Mouse (Mus musculus): ENCODE measurements at regions not wholly inside any gene's neighbourhood (a gene's known extent, or its start where the extent isn't known, plus 50 kb on each side); places are given as distances from the start of the nearest gene placed in this dataset.

DNA sequence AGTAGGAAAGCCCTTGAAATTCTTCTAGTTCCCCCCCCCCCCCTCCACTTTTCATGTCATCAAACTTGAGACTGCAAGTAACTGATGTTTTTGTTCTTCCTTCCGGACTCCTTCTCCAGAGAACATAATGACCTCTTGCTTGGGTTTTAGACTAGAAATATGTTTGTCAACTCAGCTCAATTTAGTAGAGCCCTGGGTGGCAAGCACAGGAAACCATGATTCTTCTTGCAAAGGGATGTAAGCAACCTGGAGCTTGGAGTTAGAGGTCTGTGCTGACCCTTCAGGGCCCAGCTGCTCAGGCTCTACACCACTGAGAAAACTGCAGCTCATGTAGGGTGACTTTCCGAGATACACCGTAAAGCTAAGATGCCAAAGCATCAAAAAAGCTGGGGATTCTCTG is 127.2 kb upstream of the Meis1 start:
- DNase-seq (ENCODE audit: low spot score) (no peak), ATAC-seq (ENCODE audit: low FRiP score, low read depth) (no peak)
- H3K27me3 ChIP-seq (ENCODE audit: control insufficient read depth, insufficient read depth, low read length), result no peaks in the 10 kb centered on the region
- 83% methylated on average over 3 of the region's 3 CpGs for WGBS
- H3K4me1 ChIP-seq (ENCODE audit: control insufficient read depth, insufficient read depth, low read length), result peaks cover 5% of the 10 kb centered on the region
- H3K36me3 ChIP-seq (ENCODE audit: control insufficient read depth, insufficient read depth, low read length), result no peaks in the 10 kb centered on the region
- H3K9me3 ChIP-seq (ENCODE audit: control insufficient read depth, low read length), result no peaks in the 10 kb centered on the region
- H3K4me3 ChIP-seq (replicated peaks; ENCODE audit: low read length), result no peak overlapping the region
- H3K9ac ChIP-seq (ENCODE audit: low read depth, low read length, severe bottlenecking), result no peak overlapping the region
- no peak for TF ChIP-seq POLR2A (IDR thresholded peaks at IDR 0.05; ENCODE audit: borderline replicate concordance, extremely low read depth, insufficient read depth, insufficient read length)
- no peak overlapping the region for H3K4me2 ChIP-seq (replicated peaks; ENCODE audit: low read depth, low read length, severe bottlenecking)
- no peak overlapping the region for H3K27ac ChIP-seq (replicated peaks; ENCODE audit: low read depth, low read length)

DNA sequence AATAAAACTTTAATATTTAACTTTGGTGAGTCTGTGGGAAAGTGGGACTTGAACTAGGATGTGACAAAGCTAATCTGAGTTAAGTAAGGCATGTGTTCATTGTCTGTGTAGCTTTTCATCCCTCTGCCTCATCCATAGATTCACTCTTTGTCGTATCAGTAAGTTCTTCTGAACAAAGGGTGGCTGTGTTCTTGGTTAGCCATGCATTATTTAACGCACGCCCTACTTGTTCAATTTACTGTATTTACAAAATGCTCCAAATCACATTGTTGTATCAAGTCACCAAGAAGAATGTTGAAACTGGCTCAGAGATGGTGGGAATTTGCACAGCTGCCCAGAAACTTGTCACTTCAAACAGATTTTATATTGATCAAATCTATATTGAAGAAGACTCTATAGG is 132.2 kb upstream of the Meis1 start:
- Histone ChIP-seq H3K9me3 (ENCODE audit: control insufficient read depth, low read length) (no peaks in the 10 kb centered on the region), H3K4me2 (replicated peaks; ENCODE audit: low read depth, low read length, severe bottlenecking) (no peak overlapping the region), H3K4me3 (replicated peaks; ENCODE audit: low read length) (no peak overlapping the region), H3K9ac (ENCODE audit: low read depth, low read length, severe bottlenecking) (no peak overlapping the region), H3K36me3 (ENCODE audit: control insufficient read depth, insufficient read depth, low read length) (no peaks in the 10 kb centered on the region), H3K27ac (replicated peaks; ENCODE audit: low read depth, low read length) (no peak overlapping the region), H3K4me1 (ENCODE audit: control insufficient read depth, insufficient read depth, low read length) (no peaks in the 10 kb centered on the region), H3K27me3 (ENCODE audit: control insufficient read depth, insufficient read depth, low read length) (no peaks in the 10 kb centered on the region)
- TF ChIP-seq POLR2A (IDR thresholded peaks at IDR 0.05; ENCODE audit: borderline replicate concordance, extremely low read depth, insufficient read depth, insufficient read length), result no peak
- DNase-seq (ENCODE audit: low spot score) (no peak), ATAC-seq (ENCODE audit: low FRiP score, low read depth) (no peak)
- WGBS, result 90% methylated on average over 3 of the region's 3 CpGs

DNA sequence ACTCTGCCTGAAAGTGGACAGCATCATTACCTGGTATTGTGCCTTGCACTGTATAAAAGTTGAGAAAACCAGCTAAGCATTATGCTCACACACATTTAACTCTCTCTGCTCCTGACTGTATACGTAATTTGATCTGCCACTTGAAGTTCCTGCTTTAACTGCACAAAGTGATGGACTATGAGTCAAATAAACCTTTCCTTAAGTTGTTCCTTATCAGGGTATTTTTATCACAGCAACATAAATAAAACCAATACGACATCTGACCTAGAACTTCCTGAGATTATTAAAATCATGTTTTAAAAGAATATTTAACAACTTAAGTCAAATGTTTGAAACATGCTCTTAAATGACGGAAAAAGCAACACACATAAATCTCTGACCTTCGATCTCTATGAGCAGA is 134.9 kb upstream of the Meis1 start:
- Histone ChIP-seq H3K4me3 (replicated peaks; ENCODE audit: low read length) (no peak overlapping the region), H3K27me3 (ENCODE audit: control insufficient read depth, insufficient read depth, low read length) (no peaks in the 10 kb centered on the region), H3K9me3 (ENCODE audit: control insufficient read depth, low read length) (no peaks in the 10 kb centered on the region), H3K9ac (ENCODE audit: low read depth, low read length, severe bottlenecking) (no peak overlapping the region), H3K4me2 (replicated peaks; ENCODE audit: low read depth, low read length, severe bottlenecking) (no peak overlapping the region), H3K36me3 (ENCODE audit: control insufficient read depth, insufficient read depth, low read length) (no peaks in the 10 kb centered on the region), H3K4me1 (ENCODE audit: control insufficient read depth, insufficient read depth, low read length) (no peaks in the 10 kb centered on the region), H3K27ac (replicated peaks; ENCODE audit: low read depth, low read length) (no peak overlapping the region)
- no peak for ATAC-seq (ENCODE audit: low FRiP score, low read depth)
- no peak for TF ChIP-seq POLR2A (IDR thresholded peaks at IDR 0.05; ENCODE audit: borderline replicate concordance, extremely low read depth, insufficient read depth, insufficient read length)
- 52% methylated on average over 4 of the region's 4 CpGs for WGBS
- no peak for DNase-seq (ENCODE audit: low spot score)

DNA sequence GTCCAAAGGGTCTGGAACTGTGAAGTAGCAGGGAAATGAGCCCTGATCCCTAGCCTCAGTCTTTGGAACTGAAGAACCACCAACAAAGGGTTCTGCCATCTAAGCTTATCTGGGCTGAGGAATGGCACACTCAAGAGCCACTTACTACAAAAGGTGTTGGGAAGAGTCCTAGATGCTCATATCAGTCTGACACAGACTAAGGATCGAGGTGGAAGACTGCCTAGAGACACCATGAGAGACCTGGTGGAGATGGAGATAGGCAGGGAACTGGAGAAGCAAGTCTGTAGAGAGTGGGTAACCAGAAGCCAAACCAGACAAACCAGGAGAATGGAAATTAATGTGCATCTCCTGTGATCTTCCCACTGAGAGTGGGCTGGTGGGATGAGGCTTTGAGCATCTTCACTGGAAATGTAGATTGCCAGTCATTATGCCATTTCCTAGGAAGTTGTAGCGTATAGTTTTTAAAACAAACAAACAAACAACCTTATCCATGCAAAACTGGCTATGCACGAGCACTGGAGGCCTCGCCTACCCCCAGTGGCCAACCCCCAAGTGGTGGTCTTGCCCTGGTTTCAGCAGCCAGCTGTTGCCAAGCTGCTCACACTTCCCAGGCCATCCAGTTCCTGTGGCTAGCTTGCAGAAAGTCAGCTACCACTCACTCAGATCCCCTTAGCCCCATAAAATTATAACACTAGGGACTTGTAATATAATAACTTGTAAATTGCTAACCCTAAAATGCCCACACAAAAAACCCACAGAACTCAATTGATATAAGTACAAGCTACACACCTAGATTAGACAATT is 136.2 kb upstream of the Meis1 start:
- no peak for ATAC-seq (ENCODE audit: low FRiP score, low read depth)

DNA sequence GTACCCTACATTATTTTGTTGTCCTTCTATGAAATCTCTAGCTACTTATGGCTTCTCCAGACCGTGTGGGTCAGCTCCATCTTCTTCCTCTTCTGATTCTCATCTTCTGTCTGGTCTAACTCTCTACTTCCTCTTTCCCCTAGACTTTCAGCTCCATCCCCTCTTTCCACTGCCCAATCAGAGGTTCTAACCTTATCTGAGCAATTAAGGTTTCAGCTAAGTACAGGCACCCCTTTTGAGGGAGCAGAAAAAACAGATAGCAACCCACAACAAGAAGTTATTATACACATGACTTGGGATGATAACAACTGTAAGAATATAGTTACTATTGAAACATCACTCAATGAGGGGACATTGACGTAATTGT is 136.8 kb upstream of the Meis1 start:
- Histone ChIP-seq H3K9me3 (ENCODE audit: control insufficient read depth, low read length) (no peaks in the 10 kb centered on the region), H3K4me2 (replicated peaks; ENCODE audit: low read depth, low read length, severe bottlenecking) (no peak overlapping the region), H3K4me1 (ENCODE audit: control insufficient read depth, insufficient read depth, low read length) (no peaks in the 10 kb centered on the region), H3K27me3 (ENCODE audit: control insufficient read depth, insufficient read depth, low read length) (no peaks in the 10 kb centered on the region), H3K4me3 (replicated peaks; ENCODE audit: low read length) (no peak overlapping the region), H3K36me3 (ENCODE audit: control insufficient read depth, insufficient read depth, low read length) (no peaks in the 10 kb centered on the region), H3K9ac (ENCODE audit: low read depth, low read length, severe bottlenecking) (no peak overlapping the region), H3K27ac (replicated peaks; ENCODE audit: low read depth, low read length) (no peak overlapping the region)
- DNase-seq (ENCODE audit: low spot score) (no peak), ATAC-seq (ENCODE audit: low FRiP score, low read depth) (no peak)
- WGBS, result 87% methylated on average over 2 of the region's 2 CpGs
- no peak for TF ChIP-seq POLR2A (IDR thresholded peaks at IDR 0.05; ENCODE audit: borderline replicate concordance, extremely low read depth, insufficient read depth, insufficient read length)

More for the DNA sequence above, 136.2 kb upstream of the Meis1 start:
- Histone ChIP-seq H3K27ac (replicated peaks; ENCODE audit: low read depth, low read length) (no peak overlapping the region), H3K27me3 (ENCODE audit: control insufficient read depth, insufficient read depth, low read length) (no peaks in the 10 kb centered on the region), H3K4me2 (replicated peaks; ENCODE audit: low read depth, low read length, severe bottlenecking) (no peak overlapping the region), H3K4me3 (replicated peaks; ENCODE audit: low read length) (no peak overlapping the region), H3K4me1 (ENCODE audit: control insufficient read depth, insufficient read depth, low read length) (no peaks in the 10 kb centered on the region), H3K9me3 (ENCODE audit: control insufficient read depth, low read length) (no peaks in the 10 kb centered on the region), H3K9ac (ENCODE audit: low read depth, low read length, severe bottlenecking) (no peak overlapping the region), H3K36me3 (ENCODE audit: control insufficient read depth, insufficient read depth, low read length) (no peaks in the 10 kb centered on the region)
- WGBS, result 84% methylated on average over 4 of the region's 4 CpGs
- DNase-seq (ENCODE audit: low spot score), result no peak
- no peak for TF ChIP-seq POLR2A (IDR thresholded peaks at IDR 0.05; ENCODE audit: borderline replicate concordance, extremely low read depth, insufficient read depth, insufficient read length)
